In the genomic region with DNA sequence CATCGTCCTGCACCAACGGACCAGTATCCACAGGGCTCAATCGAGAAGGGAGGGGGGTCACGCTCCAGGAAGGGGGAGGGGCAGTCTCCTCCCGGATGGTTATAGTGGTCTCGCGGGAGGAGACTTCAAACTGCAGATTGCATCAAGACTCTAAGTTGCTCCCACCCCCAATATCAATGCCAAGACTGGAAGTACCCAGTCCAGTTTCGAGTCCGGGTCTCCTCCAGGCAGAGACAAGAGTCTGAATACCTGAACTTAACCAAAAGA, we compare ENCODE assay signal across 8 mouse cellular contexts. TPM values are rescaled to one million over a fixed set of nuclear protein-coding genes. Genes with fewer than 3 reads are reported as not detected.
DNase-seq lines count a peak whose midpoint lies in the region; ATAC-seq and TF ChIP-seq lines count a peak whose summit lies in the region.

A gene (minus strand): TSS at position 74 of the 267 bp plus-strand sequence.

- peak within 1 kb of the TSS; percentile 27 for H3K4me2 ChIP-seq in forebrain, embryonic 13.5 days
- H3K4me2 ChIP-seq in neural tube, embryonic 11.5 days (ENCODE audit: low read depth) = peak within 1 kb of the TSS; percentile 10; the same call in 1 of the 2 replicates

- no peak for ATAC-seq in forebrain, embryonic 13.5 days
- no peak for ATAC-seq in neural tube, embryonic 11.5 days (ENCODE audit: insufficient read depth, low FRiP score, low TSS enrichment)
- no peak for ATAC-seq in CD4-positive, CD25-positive, alpha-beta regulatory T cell, adult 4 months
- ATAC-seq in megakaryocyte-erythroid progenitor cell, adult 5-6 weeks (replicated peaks; ENCODE audit: low FRiP score, low TSS enrichment, poor library complexity, severe bottlenecking) = no peak

- 4% methylated on average over 9 of the region's 9 CpGs for WGBS in forebrain, embryonic 13.5 days
- WGBS in neural tube, embryonic 11.5 days = 4% methylated on average over 9 of the region's 9 CpGs

- no peaks in the 10 kb centered on the region for H3K36me3 ChIP-seq in forebrain, embryonic 13.5 days (ENCODE audit: poor library complexity, severe bottlenecking)
- H3K36me3 ChIP-seq in neural tube, embryonic 11.5 days (ENCODE audit: control insufficient read depth, insufficient read depth, low read length) = no peaks in the 10 kb centered on the region

- no peak for TF ChIP-seq CTCF in left cerebral cortex, adult 2 months (IDR thresholded peaks at IDR 0.05)

- no peak for DNase-seq in left cerebral cortex, adult 2 months (ENCODE audit: extremely low spot score in 1 of 2, low spot score in 2 of 2)
- no peak for DNase-seq in left cerebral cortex, postnatal 4 days
- DNase-seq in layer of hippocampus, postnatal 36 days = no peak
- DNase-seq in neural tube, embryonic 11.5 days (ENCODE audit: low spot score) = no peak
- no peak for DNase-seq in adrenal gland, adult 2 months

- H3K27me3 ChIP-seq in forebrain, embryonic 13.5 days = peaks cover 76% of the 10 kb centered on the region
- H3K27me3 ChIP-seq in neural tube, embryonic 11.5 days (ENCODE audit: control insufficient read depth, insufficient read depth, low read length) = peaks cover 64% of the 10 kb centered on the region

- no peak within 1 kb of the TSS for H3K27ac ChIP-seq in left cerebral cortex, adult 2 months
- no peak within 1 kb of the TSS for H3K27ac ChIP-seq in forebrain, embryonic 13.5 days
- H3K27ac ChIP-seq in neural tube, embryonic 11.5 days (ENCODE audit: low read depth, low read length) = no peak within 1 kb of the TSS

- H3K4me1 ChIP-seq in forebrain, embryonic 13.5 days = peaks cover 32% of the 10 kb centered on the region
- H3K4me1 ChIP-seq in neural tube, embryonic 11.5 days (ENCODE audit: control insufficient read depth, insufficient read depth, low read length) = peaks cover 11% of the 10 kb centered on the region

- intact Hi-C loops in left cerebral cortex, adult 2 months (cut with DNase I) = no loop called here
- intact Hi-C loops in left cerebral cortex, postnatal 4 days (cut with DNase I) = no loop called here

- 0 out of 2 replicates have a peak within 1 kb of the TSS, but pooled peaks have one; percentile 12 for H3K9ac ChIP-seq in forebrain, embryonic 13.5 days
- H3K9ac ChIP-seq in neural tube, embryonic 11.5 days (ENCODE audit: low read length) = no peak within 1 kb of the TSS

- no peak within 1 kb of the TSS for H3K4me3 ChIP-seq in left cerebral cortex, adult 2 months
- peak within 1 kb of the TSS; percentile 12 for H3K4me3 ChIP-seq in forebrain, embryonic 13.5 days
- peak within 1 kb of the TSS; percentile 13; the same call in 1 of the 2 replicates for H3K4me3 ChIP-seq in neural tube, embryonic 11.5 days (ENCODE audit: low read depth, low read length)

- no peaks in the 10 kb centered on the region for H3K9me3 ChIP-seq in forebrain, embryonic 13.5 days (replicated peaks)
- H3K9me3 ChIP-seq in neural tube, embryonic 11.5 days (ENCODE audit: control insufficient read depth, low read length) = no peaks in the 10 kb centered on the region

RNA-seq across cellular contexts. Expression of the gene that starts here (rescaled TPM):
- 10 to 100 TPM; 23.1 TPM for total RNA-seq in left cerebral cortex, adult 2 months (2021)
- total RNA-seq in left cerebral cortex, postnatal 4 days (2021) = 10 to 100 TPM in 1 of 2 experiments, 1 to 10 TPM in 1; 6.2 to 11.1 TPM
- 0.74 TPM in 1 of 2 replicates, not detected in the other for polyA plus RNA-seq in forebrain, embryonic 13.5 days (2015; fragmentation: Nextera tagmentation; extraction: Ambion mirVana)
- total RNA-seq in layer of hippocampus, postnatal 36 days (2021) = 10 to 100 TPM; 12.2 to 13.7 TPM
- 0.77 TPM in 1 of 2 replicates, not detected in the other for polyA plus RNA-seq in neural tube, embryonic 11.5 days (2014; fragmentation: Nextera tagmentation; extraction: Ambion mirVana)
- polyA plus RNA-seq in CD4-positive, CD25-positive, alpha-beta regulatory T cell, adult 4 months (2017; shearing (Covaris generic)) = not detected
- total RNA-seq in megakaryocyte-erythroid progenitor cell, adult 5-6 weeks (2014; fragmentation: Nextera tagmentation) = not detected in 2 replicates
- not detected in 2 replicates for total RNA-seq in megakaryocyte-erythroid progenitor cell, adult 5-6 weeks (2017)
- under 1 TPM in 1 of 2 experiments, not detected in 1; 0.58 TPM for total RNA-seq in adrenal gland, adult 2 months (2021)
- polyA plus RNA-seq in adrenal gland, adult 2 months (2012; rRNA removed) = not detected in 2 replicates

Comparison
In these comparisons a context has a peak if more than half of its experiments do, and no peak if none do; other contexts are left out.
1. RNA of the gene that starts here (total RNA-seq): 23.1 TPM in left cerebral cortex, adult 2 months, 12.2 to 13.7 TPM in layer of hippocampus, postnatal 36 days and 6.2 to 11.1 TPM in left cerebral cortex, postnatal 4 days; 0.58 TPM in adrenal gland, adult 2 months and not detected in megakaryocyte-erythroid progenitor cell, adult 5-6 weeks; every median in the first group is over 4 times any median in the second.